Mouse (Mus musculus) megakaryocyte, embryonic 14.5 days (primary cell): Measurements from ENCODE around the gene Irgc1. TPM values are rescaled to one million over a fixed set of nuclear protein-coding genes. Genes with fewer than 3 reads are reported as not detected.
"Not testable (repeated sequence)": the region's sequence is repeated elsewhere in the genome, so short reads cannot be mapped to it uniquely, and the experiment has no call there.

ENCODE experiments used
- H3K27me3 ChIP-seq: replicated peaks from 2 replicates; pipeline ENCODE3; 2012; ENCODE audit warnings: inconsistent platforms
- H3K36me3 ChIP-seq: replicated peaks from 2 replicates; pipeline ENCODE3; 2012; ENCODE audit warnings: low read length, inconsistent platforms, mixed read lengths
- H3K4me1 ChIP-seq: 2 replicates; pipeline ENCODE4 v1.6.1; 2012; ENCODE audit warnings: inconsistent platforms
- H3K4me3 ChIP-seq: replicated peaks from 2 replicates; pipeline ENCODE3; 2012; ENCODE audit warnings: moderate library complexity, mild to moderate bottlenecking, inconsistent platforms
- H3K9me3 ChIP-seq: 2 replicates; pipeline ENCODE4 v1.6.1; 2012; ENCODE audit warnings: inconsistent platforms
- FLI1 ChIP-seq: IDR thresholded peaks from 2 replicates; pipeline ENCODE4 v1.6.1; 2012; ENCODE audit warnings: low read length, inconsistent platforms, mixed read lengths
- GATA1 ChIP-seq: IDR thresholded peaks from 3 replicates; pipeline ENCODE4 v1.6.1; 2012; ENCODE audit warnings: mixed read lengths, low read length, inconsistent platforms, borderline replicate concordance
- polyA plus RNA-seq: library from polyadenylated mRNA; stranded (reverse); fragments of >175 nt; gene quantifications from 2 replicates; pipeline ENCODE4 v1.2.3, GENCODE M21; 2012; ENCODE audit warnings: low replicate concordance; ENCODE audit not compliant: insufficient read depth

Gene Irgc1
- 0.28 TPM in 1 of 2 replicates, not detected in the other for polyA plus RNA-seq

GRCm38 (mm10) chr7:24451855-24452311 is at the start of gene Irgc1:
Gene Irgc1, minus strand, starts transcription at chr7:24452297.
- Histone ChIP-seq H3K27me3 (peaks cover 74% of the 10 kb centered on the region), H3K9me3 (no peaks in the 10 kb centered on the region; the same call in 1 of the 2 replicates), H3K4me3 (no peak within 1 kb of the TSS), H3K36me3 (no peaks in the 10 kb centered on the region), H3K4me1 (peaks cover 4% of the 10 kb centered on the region; the same call in 1 of the 2 replicates)
- TF ChIP-seq FLI1 (no peak), GATA1 (no peak)

- H3K4me3 ChIP-seq, result peak overlapping the region; percentile 5
- no peak for TF ChIP-seq GATA1
- no peak for TF ChIP-seq FLI1
- peaks cover 72% of the 10 kb centered on the region for H3K27me3 ChIP-seq
- no peaks in the 10 kb centered on the region for H3K36me3 ChIP-seq
- H3K4me1 ChIP-seq, result peaks cover 14% of the 10 kb centered on the region
- peaks cover 15% of the 10 kb centered on the region for H3K9me3 ChIP-seq
These were observed 49.4 kb upstream of the Irgc1 start for GRCm38 (mm10) chr7:24501492-24501891.

- Histone ChIP-seq H3K9me3 (peaks cover 15% of the 10 kb centered on the region), H3K36me3 (no peaks in the 10 kb centered on the region), H3K27me3 (peaks cover 74% of the 10 kb centered on the region), H3K4me1 (peaks cover 11% of the 10 kb centered on the region), H3K4me3 (no peak overlapping the region)
- TF ChIP-seq GATA1, result no peak
These were observed 48.8 kb upstream of the Irgc1 start for GRCm38 (mm10) chr7:24500929-24501328.

- Histone ChIP-seq H3K9me3 (peaks cover 15% of the 10 kb centered on the region), H3K27me3 (peaks cover 69% of the 10 kb centered on the region), H3K4me3 (peak overlapping the region; percentile 82), H3K4me1 (peaks cover 11% of the 10 kb centered on the region), H3K36me3 (no peaks in the 10 kb centered on the region)
- TF ChIP-seq GATA1 (no peak), FLI1 (no peak)
These were observed 47.9 kb upstream of the Irgc1 start for GRCm38 (mm10) chr7:24499856-24500577.

GRCm38 (mm10) chr7:24488303-24488702 is 36.2 kb upstream of the Irgc1 start:
- Histone ChIP-seq H3K36me3 (no peaks in the 10 kb centered on the region), H3K4me1 (peaks cover 4% of the 10 kb centered on the region; the same call in 1 of the 2 replicates), H3K27me3 (peaks cover 64% of the 10 kb centered on the region), H3K9me3 (no peaks in the 10 kb centered on the region), H3K4me3 (no peak overlapping the region)
- no peak for TF ChIP-seq FLI1
- TF ChIP-seq GATA1, result no peak

- H3K9me3 ChIP-seq, result no peaks in the 10 kb centered on the region
- peaks cover 69% of the 10 kb centered on the region for H3K27me3 ChIP-seq
These were observed 35.3 kb upstream of the Irgc1 start for GRCm38 (mm10) chr7:24487403-24487802.

GRCm38 (mm10) chr7:24486654-24487130 is 34.6 kb upstream of the Irgc1 start:
- peaks cover 73% of the 10 kb centered on the region for H3K27me3 ChIP-seq
- no peak for TF ChIP-seq FLI1
- no peak for TF ChIP-seq GATA1
- H3K36me3 ChIP-seq, result no peaks in the 10 kb centered on the region
- H3K9me3 ChIP-seq, result no peaks in the 10 kb centered on the region
- no peak overlapping the region for H3K4me3 ChIP-seq
- H3K4me1 ChIP-seq, result peaks cover 16% of the 10 kb centered on the region

More at GRCm38 (mm10) chr7:24487403-24487802, 35.3 kb upstream of the Irgc1 start:
- Histone ChIP-seq H3K4me1 (peaks cover 9% of the 10 kb centered on the region), H3K36me3 (no peaks in the 10 kb centered on the region), H3K4me3 (no peak overlapping the region)
- TF ChIP-seq GATA1, result no peak
- no peak; the same call in 1 of the 2 replicates for TF ChIP-seq FLI1

- TF ChIP-seq FLI1 (no peak), GATA1 (no peak)
- no peak overlapping the region for H3K4me3 ChIP-seq
- no peaks in the 10 kb centered on the region for H3K36me3 ChIP-seq
- H3K27me3 ChIP-seq, result peaks cover 80% of the 10 kb centered on the region
- H3K4me1 ChIP-seq, result peaks cover 27% of the 10 kb centered on the region
- no peaks in the 10 kb centered on the region for H3K9me3 ChIP-seq
These were observed 33.4 kb upstream of the Irgc1 start for GRCm38 (mm10) chr7:24485481-24485880.

GRCm38 (mm10) chr7:24483291-24483690 is 31.2 kb upstream of the Irgc1 start:
- peaks cover 27% of the 10 kb centered on the region for H3K4me1 ChIP-seq
- H3K9me3 ChIP-seq, H3K36me3 ChIP-seq, H3K4me3 ChIP-seq: not testable (repeated sequence)
- peaks cover 94% of the 10 kb centered on the region for H3K27me3 ChIP-seq
